Mouse (Mus musculus): ENCODE results near the gene Pclo.

DNA sequence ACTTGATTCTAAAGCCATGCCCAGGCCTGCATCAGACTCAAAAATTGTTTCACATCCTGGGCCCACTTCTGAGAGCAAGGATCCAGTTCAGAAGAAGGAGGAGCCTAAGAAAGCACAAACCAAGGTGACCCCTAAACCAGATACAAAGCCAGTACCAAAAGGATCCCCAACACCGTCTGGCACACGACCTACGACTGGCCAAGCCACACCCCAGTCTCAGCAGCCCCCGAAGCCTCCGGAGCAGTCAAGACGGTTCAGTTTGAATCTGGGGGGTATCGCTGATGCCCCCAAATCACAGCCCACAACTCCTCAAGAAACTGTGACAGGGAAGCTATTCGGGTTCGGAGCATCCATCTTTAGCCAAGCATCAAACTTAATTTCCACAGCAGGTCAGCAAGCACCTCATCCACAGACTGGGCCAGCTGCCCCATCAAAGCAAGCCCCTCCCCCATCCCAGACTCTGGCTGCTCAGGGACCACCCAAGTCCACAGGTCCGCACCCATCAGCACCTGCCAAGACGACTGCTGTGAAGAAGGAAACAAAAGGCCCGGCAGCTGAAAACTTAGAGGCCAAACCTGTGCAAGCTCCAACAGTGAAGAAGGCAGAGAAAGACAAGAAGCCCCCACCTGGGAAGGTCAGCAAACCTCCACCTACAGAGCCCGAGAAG lies 25.4 kb downstream of the Pclo start:
- TF ChIP-seq POLR2A (IDR thresholded peaks at IDR 0.05; ENCODE audit: extremely low read depth, insufficient read depth, low read length): no peak
- no peak for TF ChIP-seq CTCF (IDR thresholded peaks at IDR 0.05; ENCODE audit: extremely low read depth, insufficient read depth, low read length)

Measured in cortical plate, adult 2 months (tissue).